In genomic region chr16:42781096-42782071, GRCm38 (mm10) we compare ENCODE assay signal across 9 mouse cellular contexts.
A peak's percentile ranks its signal among the peaks of the same experiment; 100 is the strongest.
DNase-seq lines count a peak whose midpoint lies in the region; ATAC-seq lines count a peak whose summit lies in the region.
"Had no signal": no experiment of that assay in that cellular context is flagged by ENCODE, and none has a peak within 500 bp of the region (broad histone marks: within the 10 kb centered on the region; RNA-seq: fewer than 3 reads in every experiment).

No protein-coding gene starts in this region.

- H3K4me3 ChIP-seq in kidney, embryonic 16.5 days (ENCODE audit: low read length) = no peak overlapping the region
- no peak overlapping the region for H3K4me3 ChIP-seq in embryonic facial prominence, embryonic 13.5 days
- H3K4me3 ChIP-seq in intestine, embryonic 15.5 days (replicated peaks) = no peak overlapping the region
- no peak overlapping the region for H3K4me3 ChIP-seq in neural tube, embryonic 15.5 days (replicated peaks)
- H3K4me3 ChIP-seq: liver, embryonic 15.5 days had no signal

- 21% methylated on average over 12 of the region's 12 CpGs for WGBS in kidney, embryonic 16.5 days
- 12% methylated on average over 12 of the region's 12 CpGs for WGBS in embryonic facial prominence, embryonic 13.5 days
- WGBS in intestine, embryonic 15.5 days = 17% methylated on average over 12 of the region's 12 CpGs
- 6% methylated on average over 12 of the region's 12 CpGs for WGBS in neural tube, embryonic 15.5 days

- no peaks in the 10 kb centered on the region for H3K36me3 ChIP-seq in kidney, embryonic 16.5 days (ENCODE audit: insufficient read depth, low read length)
- H3K36me3 ChIP-seq in embryonic facial prominence, embryonic 13.5 days = no peaks in the 10 kb centered on the region
- no peaks in the 10 kb centered on the region for H3K36me3 ChIP-seq in intestine, embryonic 15.5 days
- no peaks in the 10 kb centered on the region for H3K36me3 ChIP-seq in neural tube, embryonic 15.5 days
- H3K36me3 ChIP-seq: liver, embryonic 15.5 days had no signal

- no peaks in the 10 kb centered on the region for H3K9me3 ChIP-seq in kidney, embryonic 16.5 days (ENCODE audit: low read length)
- no peaks in the 10 kb centered on the region for H3K9me3 ChIP-seq in embryonic facial prominence, embryonic 13.5 days
- H3K9me3 ChIP-seq in intestine, embryonic 15.5 days = no peaks in the 10 kb centered on the region
- H3K9me3 ChIP-seq in neural tube, embryonic 15.5 days (replicated peaks) = no peaks in the 10 kb centered on the region
- H3K9me3 ChIP-seq: liver, embryonic 15.5 days had no signal

- no peaks in the 10 kb centered on the region for H3K27me3 ChIP-seq in kidney, embryonic 16.5 days (ENCODE audit: insufficient read depth, low read length)
- no peaks in the 10 kb centered on the region for H3K27me3 ChIP-seq in embryonic facial prominence, embryonic 13.5 days
- H3K27me3 ChIP-seq in intestine, embryonic 15.5 days (replicated peaks) = no peaks in the 10 kb centered on the region
- H3K27me3 ChIP-seq in neural tube, embryonic 15.5 days (replicated peaks) = no peaks in the 10 kb centered on the region
- H3K27me3 ChIP-seq: liver, embryonic 15.5 days had no signal

- peak overlapping the region; percentile 30 for H3K4me2 ChIP-seq in kidney, embryonic 16.5 days (replicated peaks; ENCODE audit: low read depth, low read length)
- no peak overlapping the region; the same call in 1 of the 2 replicates for H3K4me2 ChIP-seq in embryonic facial prominence, embryonic 13.5 days
- no peak overlapping the region for H3K4me2 ChIP-seq in intestine, embryonic 15.5 days (replicated peaks)
- H3K4me2 ChIP-seq in neural tube, embryonic 15.5 days = peak overlapping the region; percentile 33
- H3K4me2 ChIP-seq: liver, embryonic 15.5 days had no signal

- DNase-seq in kidney, postnatal 14 days = no peak
- DNase-seq in left cerebral cortex, adult 18-20 months (ENCODE audit: low spot score in 2 of 2) = no peak
- DNase-seq in layer of hippocampus, postnatal 25 days (ENCODE audit: extremely low spot score in 1 of 2, low spot score in 1 of 2) = no peak
- no peak for DNase-seq in cerebellum, postnatal 4 days (ENCODE audit: low spot score in 2 of 2)

- H3K9ac ChIP-seq in kidney, embryonic 16.5 days (replicated peaks; ENCODE audit: low read length) = no peak overlapping the region
- H3K9ac ChIP-seq in embryonic facial prominence, embryonic 13.5 days = no peak overlapping the region
- H3K9ac ChIP-seq in intestine, embryonic 15.5 days = no peak overlapping the region
- no peak overlapping the region for H3K9ac ChIP-seq in neural tube, embryonic 15.5 days (replicated peaks)
- H3K9ac ChIP-seq: liver, embryonic 15.5 days had no signal

- H3K27ac ChIP-seq in kidney, embryonic 16.5 days (ENCODE audit: low read length) = peak overlapping the region; percentile 19; the same call in 1 of the 2 replicates
- peak overlapping the region; percentile 41; the same call in 1 of the 2 replicates for H3K27ac ChIP-seq in embryonic facial prominence, embryonic 13.5 days
- no peak overlapping the region for H3K27ac ChIP-seq in intestine, embryonic 15.5 days
- H3K27ac ChIP-seq in neural tube, embryonic 15.5 days (replicated peaks) = peak overlapping the region; percentile 73
- H3K27ac ChIP-seq: liver, embryonic 15.5 days had no signal

- peaks cover 12% of the 10 kb centered on the region for H3K4me1 ChIP-seq in kidney, embryonic 16.5 days (ENCODE audit: insufficient read depth, low read length)
- H3K4me1 ChIP-seq in embryonic facial prominence, embryonic 13.5 days = peaks cover 12% of the 10 kb centered on the region
- no peaks in the 10 kb centered on the region for H3K4me1 ChIP-seq in intestine, embryonic 15.5 days (replicated peaks)
- H3K4me1 ChIP-seq in neural tube, embryonic 15.5 days = peaks cover 28% of the 10 kb centered on the region
- H3K4me1 ChIP-seq: liver, embryonic 15.5 days had no signal

- ATAC-seq in kidney, embryonic 16.5 days (ENCODE audit: low FRiP score, low TSS enrichment) = peak; percentile 81
- ATAC-seq in embryonic facial prominence, embryonic 13.5 days (ENCODE audit: insufficient number of reproducible peaks, insufficient read depth, low FRiP score, low TSS enrichment, low read depth) = no peak
- ATAC-seq in intestine, embryonic 15.5 days = peak; percentile 79
- peak; percentile 70 for ATAC-seq in neural tube, embryonic 15.5 days (ENCODE audit: low FRiP score)

Comparison
In these comparisons a context has a peak if more than half of its experiments do, and no peak if none do; other contexts are left out.
1. H3K4me2 ChIP-seq: peak in kidney, embryonic 16.5 days (single experiment) and neural tube, embryonic 15.5 days (single experiment); none in embryonic facial prominence, embryonic 13.5 days (single experiment) and intestine, embryonic 15.5 days (single experiment).